Mouse (Mus musculus) kidney, embryonic 15.5 days (tissue): ENCODE measurements around the gene Shbg. TPM values are rescaled to one million over a fixed set of nuclear protein-coding genes. Genes with fewer than 3 reads are reported as not detected.

Experiments used
- ATAC-seq: fragments of 200-750 bp; cut with Nextera tagmentation; replicated peaks from 2 replicates; pipeline ENCODE4 v1.8.0; 2017; ENCODE audit warnings: moderate TSS enrichment; ENCODE audit not compliant: low FRiP score
- H3K27ac ChIP-seq: fragments of 300-500 bp; sonication (generic); 2 replicates; pipeline ENCODE4 v1.5.1; 2015; ENCODE audit warnings: mild to moderate bottlenecking, inconsistent platforms
- H3K27me3 ChIP-seq: fragments of 300-500 bp; sonication (generic); 2 replicates; pipeline ENCODE4 v1.6.1; 2015; ENCODE audit warnings: inconsistent platforms
- H3K36me3 ChIP-seq: fragments of 300-500 bp; sonication (generic); 2 replicates; pipeline ENCODE4 v1.6.1; 2015; ENCODE audit warnings: inconsistent platforms
- H3K4me1 ChIP-seq: fragments of 300-500 bp; sonication (generic); 2 replicates; pipeline ENCODE4 v1.6.1; 2015; ENCODE audit warnings: inconsistent platforms
- H3K4me2 ChIP-seq: fragments of 300-500 bp; sonication (generic); 2 replicates; pipeline ENCODE4 v1.6.1; 2015; ENCODE audit warnings: moderate library complexity, mild to moderate bottlenecking, inconsistent platforms
- H3K4me3 ChIP-seq: fragments of 300-500 bp; sonication (generic); replicated peaks from 2 replicates; pipeline ENCODE4 v1.5.1; 2015; ENCODE audit warnings: mild to moderate bottlenecking, inconsistent platforms
- H3K9ac ChIP-seq: fragments of 300-500 bp; sonication (generic); 2 replicates; pipeline ENCODE4 v1.6.1; 2015; ENCODE audit warnings: mild to moderate bottlenecking, inconsistent platforms
- H3K9me3 ChIP-seq: fragments of 300-500 bp; sonication (generic); replicated peaks from 2 replicates; pipeline ENCODE4 v1.6.1; 2016; ENCODE audit warnings: inconsistent platforms
- WGBS: fragments of 180-500 bp; shearing (Covaris S2); methylation state at CpG from one replicate; pipeline ENCODE4 v1.1.7; 2015; ENCODE audit warnings: mixed read lengths; 5-methylcytosine and 5-hydroxymethylcytosine counted together
- polyA plus RNA-seq: library from polyadenylated mRNA; unstranded; fragments of >200 nt; fragmentation: Nextera tagmentation; extraction: Ambion mirVana; gene quantifications from 2 replicates; pipeline ENCODE4 v1.2.1, GENCODE M21; 2015

Shbg gene
- polyA plus RNA-seq, 1 experiment from 2014 or later, result 0.49 TPM

GRCm38 (mm10) chr11:69591424-69591823 lies 26.3 kb downstream of the Shbg start:
- H3K36me3 ChIP-seq, result peaks cover 77% of the 10 kb centered on the region
- no peaks in the 10 kb centered on the region for H3K27me3 ChIP-seq
- no peak overlapping the region for H3K9ac ChIP-seq

GRCm38 (mm10) chr11:69590622-69591021 lies 27.1 kb downstream of the Shbg start:
- H3K27me3 ChIP-seq, result no peaks in the 10 kb centered on the region
- ATAC-seq, result no peak
- no peak overlapping the region for H3K9ac ChIP-seq
- H3K4me1 ChIP-seq, result no peaks in the 10 kb centered on the region
- H3K36me3 ChIP-seq, result peaks cover 81% of the 10 kb centered on the region
- no peak overlapping the region for H3K27ac ChIP-seq
- no peak overlapping the region for H3K4me2 ChIP-seq
- WGBS, result 92% methylated on average over 8 of the region's 8 CpGs
- H3K9me3 ChIP-seq, result no peaks in the 10 kb centered on the region
- H3K4me3 ChIP-seq, result no peak overlapping the region

More at GRCm38 (mm10) chr11:69591424-69591823, 26.3 kb downstream of the Shbg start:
- Histone ChIP-seq H3K4me2 (no peak overlapping the region), H3K9me3 (no peaks in the 10 kb centered on the region), H3K27ac (no peak overlapping the region), H3K4me3 (no peak overlapping the region), H3K4me1 (no peaks in the 10 kb centered on the region)
- 91% methylated on average over 3 of the region's 3 CpGs for WGBS
- no peak for ATAC-seq

- H3K4me2 ChIP-seq, result no peak overlapping the region
- no peaks in the 10 kb centered on the region for H3K27me3 ChIP-seq
- peaks cover 86% of the 10 kb centered on the region for H3K36me3 ChIP-seq
- H3K4me1 ChIP-seq, result 0 out of 2 replicates have a peak, but pooled peaks cover 3% of the 10 kb centered on the region
- no peak for ATAC-seq
- no peak overlapping the region for H3K4me3 ChIP-seq
- no peak overlapping the region for H3K9ac ChIP-seq
- WGBS, result 90% methylated on average over 22 of the region's 22 CpGs
- H3K9me3 ChIP-seq, result no peaks in the 10 kb centered on the region
- H3K27ac ChIP-seq, result no peak overlapping the region
Measured at GRCm38 (mm10) chr11:69589207-69589834, 28.4 kb downstream of the Shbg start.

- no peak for ATAC-seq
- no peak overlapping the region for H3K27ac ChIP-seq
- WGBS, result 78% methylated on average over 7 of the region's 7 CpGs
- no peaks in the 10 kb centered on the region for H3K9me3 ChIP-seq
- H3K4me1 ChIP-seq, result peaks cover 18% of the 10 kb centered on the region
- no peak overlapping the region for H3K4me3 ChIP-seq
- H3K4me2 ChIP-seq, result no peak overlapping the region
- no peak overlapping the region for H3K9ac ChIP-seq
- peaks cover 66% of the 10 kb centered on the region for H3K36me3 ChIP-seq
- no peaks in the 10 kb centered on the region for H3K27me3 ChIP-seq
Measured at GRCm38 (mm10) chr11:69585718-69586325, 31.9 kb downstream of the Shbg start.

GRCm38 (mm10) chr11:69584937-69585336 lies 32.8 kb downstream of the Shbg start:
- Histone ChIP-seq H3K9ac (no peak overlapping the region), H3K9me3 (no peaks in the 10 kb centered on the region), H3K4me1 (peaks cover 18% of the 10 kb centered on the region), H3K27me3 (no peaks in the 10 kb centered on the region), H3K4me3 (no peak overlapping the region), H3K36me3 (peaks cover 57% of the 10 kb centered on the region), H3K27ac (no peak overlapping the region), H3K4me2 (no peak overlapping the region)
- WGBS, result 97% methylated on average over 13 of the region's 13 CpGs
- no peak for ATAC-seq

- Histone ChIP-seq H3K4me3 (no peak overlapping the region), H3K27ac (no peak overlapping the region), H3K4me2 (no peak overlapping the region), H3K4me1 (peaks cover 23% of the 10 kb centered on the region), H3K9me3 (no peaks in the 10 kb centered on the region), H3K9ac (no peak overlapping the region), H3K27me3 (no peaks in the 10 kb centered on the region), H3K36me3 (peaks cover 47% of the 10 kb centered on the region)
- ATAC-seq, result no peak
- WGBS, result 76% methylated on average over 7 of the region's 7 CpGs
Measured at GRCm38 (mm10) chr11:69584008-69584407, 33.7 kb downstream of the Shbg start.

- WGBS, result 63% methylated on average over 9 of the region's 9 CpGs
- Histone ChIP-seq H3K4me1 (peaks cover 36% of the 10 kb centered on the region), H3K27me3 (no peaks in the 10 kb centered on the region), H3K4me2 (peak overlapping the region; percentile 86), H3K9ac (peak overlapping the region; percentile 81), H3K27ac (peak overlapping the region; percentile 97), H3K4me3 (peak overlapping the region; percentile 66), H3K36me3 (peaks cover 31% of the 10 kb centered on the region), H3K9me3 (no peaks in the 10 kb centered on the region)
- ATAC-seq, result no peak
Measured at GRCm38 (mm10) chr11:69582230-69582805, 35.4 kb downstream of the Shbg start.

GRCm38 (mm10) chr11:69581814-69582213 lies 35.9 kb downstream of the Shbg start:
- peak overlapping the region; percentile 86 for H3K4me2 ChIP-seq
- peaks cover 41% of the 10 kb centered on the region for H3K4me1 ChIP-seq
- no peaks in the 10 kb centered on the region for H3K9me3 ChIP-seq
- peak overlapping the region; percentile 66 for H3K4me3 ChIP-seq
- H3K36me3 ChIP-seq, result peaks cover 31% of the 10 kb centered on the region
- ATAC-seq, result no peak
- WGBS, result under 1% methylated on average over 8 of the region's 8 CpGs
- H3K27me3 ChIP-seq, result no peaks in the 10 kb centered on the region
- peak overlapping the region; percentile 97 for H3K27ac ChIP-seq
- H3K9ac ChIP-seq, result peak overlapping the region; percentile 81

GRCm38 (mm10) chr11:69581147-69581688 lies 36.5 kb downstream of the Shbg start:
- H3K9me3 ChIP-seq, result no peaks in the 10 kb centered on the region
- peak overlapping the region; percentile 66 for H3K4me3 ChIP-seq
- peaks cover 26% of the 10 kb centered on the region for H3K36me3 ChIP-seq
- peak overlapping the region; percentile 81 for H3K9ac ChIP-seq
- H3K4me1 ChIP-seq, result peaks cover 42% of the 10 kb centered on the region
- ATAC-seq, result peak; percentile 86
- 0% methylated on average over 36 of the region's 36 CpGs for WGBS
- no peaks in the 10 kb centered on the region for H3K27me3 ChIP-seq
- peak overlapping the region; percentile 86 for H3K4me2 ChIP-seq
- H3K27ac ChIP-seq, result peak overlapping the region; percentile 97

- H3K4me2 ChIP-seq, result peak overlapping the region; percentile 86
- peak overlapping the region; percentile 97 for H3K27ac ChIP-seq
- peaks cover 42% of the 10 kb centered on the region for H3K4me1 ChIP-seq
- peaks cover 29% of the 10 kb centered on the region for H3K36me3 ChIP-seq
- peak overlapping the region; percentile 81 for H3K9ac ChIP-seq
- peak overlapping the region; percentile 66 for H3K4me3 ChIP-seq
- WGBS, result under 1% methylated on average over 25 of the region's 25 CpGs
- 0 out of 2 replicates have a peak, but pooled peaks have one; percentile 0 for ATAC-seq
- H3K27me3 ChIP-seq, result no peaks in the 10 kb centered on the region
- no peaks in the 10 kb centered on the region for H3K9me3 ChIP-seq
Measured at GRCm38 (mm10) chr11:69580572-69581146, 37.0 kb downstream of the Shbg start.

- under 1% methylated on average over 13 of the region's 13 CpGs for WGBS
- H3K4me1 ChIP-seq, result peaks cover 43% of the 10 kb centered on the region
- H3K4me2 ChIP-seq, result peak within 1 kb of the TSS; percentile 86
- ATAC-seq, result peak; percentile 71
- peak within 1 kb of the TSS; percentile 97 for H3K27ac ChIP-seq
- H3K9me3 ChIP-seq, result no peaks in the 10 kb centered on the region
- H3K36me3 ChIP-seq, result peaks cover 30% of the 10 kb centered on the region
- H3K4me3 ChIP-seq, result peak within 1 kb of the TSS; percentile 66
- H3K9ac ChIP-seq, result peak within 1 kb of the TSS; percentile 81
- H3K27me3 ChIP-seq, result no peaks in the 10 kb centered on the region
Measured at GRCm38 (mm10) chr11:69580091-69580514, 37.6 kb downstream of the Shbg start, which contains the start of the genes Wrap53 and Trp53. Wrap53 (minus strand) TSS chr11:69580255. Trp53 (plus strand) TSS chr11:69580359.
